Mouse (Mus musculus) midbrain, embryonic 14.5 days (tissue): ENCODE results near the gene Ly6g. TPM values are rescaled to one million over a fixed set of nuclear protein-coding genes. Genes with fewer than 3 reads are reported as not detected.
"Not testable (repeated sequence)": the region's sequence is repeated elsewhere in the genome, so short reads cannot be mapped to it uniquely, and the experiment has no call there.

Source experiments
- ATAC-seq: fragments of 200-750 bp; cut with Nextera tagmentation; 2 replicates; pipeline ENCODE4 v1.8.0; 2017; ENCODE audit warnings: moderate number of reproducible peaks, moderate library complexity; ENCODE audit not compliant: low FRiP score, low TSS enrichment
- DNase-seq: peaks from one replicate; pipeline ENCODE4 v3.0.0-alpha.2; 2015
- H3K27ac ChIP-seq: fragments of 300-500 bp; sonication (generic); replicated peaks from 2 replicates; pipeline ENCODE4 v1.5.1; 2014; ENCODE audit warnings: mild to moderate bottlenecking, low read depth, low read length, moderate library complexity
- H3K27me3 ChIP-seq: fragments of 300-500 bp; sonication (generic); 2 replicates; pipeline ENCODE4 v1.6.1; 2014; ENCODE audit warnings: low read length, control low read depth, mixed read lengths; ENCODE audit not compliant: control insufficient read depth, insufficient read depth
- H3K36me3 ChIP-seq: fragments of 300-500 bp; sonication (generic); 2 replicates; pipeline ENCODE4 v1.6.1; 2014; ENCODE audit warnings: low read length, control low read depth; ENCODE audit not compliant: control insufficient read depth, insufficient read depth
- H3K4me1 ChIP-seq: fragments of 300-500 bp; sonication (generic); 2 replicates; pipeline ENCODE4 v1.6.1; 2014; ENCODE audit warnings: mild to moderate bottlenecking, antibody characterized with exemption, low read length, control low read depth; ENCODE audit not compliant: control insufficient read depth, insufficient read depth
- H3K4me2 ChIP-seq: fragments of 300-500 bp; sonication (generic); 2 replicates; pipeline ENCODE4 v1.6.1; 2014; ENCODE audit warnings: mild to moderate bottlenecking, low read length, moderate library complexity
- H3K4me3 ChIP-seq: fragments of 300-500 bp; sonication (generic); replicated peaks from 2 replicates; pipeline ENCODE4 v1.5.1; 2014; ENCODE audit warnings: low read depth, low read length
- H3K9ac ChIP-seq: fragments of 300-500 bp; sonication (generic); replicated peaks from 2 replicates; pipeline ENCODE4 v1.6.1; 2014; ENCODE audit warnings: mild to moderate bottlenecking, low read length, moderate library complexity
- H3K9me3 ChIP-seq: fragments of 300-500 bp; sonication (generic); 2 replicates; pipeline ENCODE4 v1.6.1; 2016; ENCODE audit warnings: low read length, control low read depth, mixed read lengths; ENCODE audit not compliant: control insufficient read depth
- WGBS: fragments of 180-500 bp; shearing (Covaris S2); extraction: QIAGEN DNeasy Blood & Tissue Kit; methylation state at CpG from one replicate; pipeline ENCODE4 v1.1.7; 2014; 5-methylcytosine and 5-hydroxymethylcytosine counted together
- polyA plus RNA-seq: library from polyadenylated mRNA; unstranded; fragments of >200 nt; fragmentation: Nextera tagmentation; extraction: Ambion mirVana; gene quantifications from 2 replicates; pipeline ENCODE4 v1.2.1, GENCODE M21; 2014

Ly6g gene
- polyA plus RNA-seq, 1 experiment from 2014 or later: not detected

DNA sequence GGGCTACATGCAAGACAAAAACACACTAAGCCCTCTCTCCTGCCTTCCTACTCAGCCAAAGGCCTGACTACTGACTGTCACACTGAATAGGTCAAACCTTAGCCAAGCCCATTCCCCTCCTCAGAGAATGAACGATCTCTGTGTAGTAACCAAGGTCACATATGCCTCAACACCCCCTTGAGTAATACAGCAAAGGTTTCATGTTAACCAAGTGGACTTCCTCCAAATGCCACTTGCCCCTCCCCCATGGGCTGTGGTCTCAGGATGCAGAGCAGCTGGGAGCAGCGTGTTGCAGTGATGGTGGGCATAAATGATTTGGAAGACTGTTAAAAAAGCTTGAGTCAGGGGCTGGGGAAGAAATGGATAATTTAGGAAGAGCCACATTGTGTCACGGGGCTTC is 17.3 kb upstream of the Ly6g start:
- ATAC-seq, H3K9me3 ChIP-seq: not testable (repeated sequence)
- 76% methylated on average over 3 of the region's 3 CpGs for WGBS

DNA sequence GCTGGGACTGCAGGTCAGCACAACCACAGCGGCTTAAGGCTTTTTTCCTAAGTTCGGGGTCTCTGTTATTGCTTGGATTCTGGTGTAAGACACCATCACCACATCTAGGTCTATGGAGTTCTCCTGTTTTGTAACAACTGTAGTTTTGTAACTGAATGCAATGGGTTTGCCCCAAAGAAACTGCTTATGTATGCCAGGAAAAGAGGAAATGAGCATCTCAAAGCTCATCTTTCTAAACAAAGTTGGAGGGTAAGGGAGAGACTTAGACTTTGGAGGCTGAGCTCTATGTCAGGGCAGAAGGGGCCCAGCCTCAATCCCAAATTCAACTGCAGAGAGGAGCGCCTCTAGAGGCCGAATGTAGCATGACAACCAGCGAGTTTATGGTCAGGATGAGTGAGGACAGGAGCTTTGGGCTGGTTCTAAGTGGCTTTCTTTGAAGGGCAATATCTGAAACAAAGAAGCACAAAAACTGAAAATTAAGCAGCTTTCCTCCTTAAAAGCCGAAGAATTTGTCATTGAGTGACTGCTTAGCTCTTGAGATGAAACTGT is 13.2 kb upstream of the Ly6g start:
- ATAC-seq, H3K9ac ChIP-seq, H3K4me3 ChIP-seq, H3K27me3 ChIP-seq, H3K36me3 ChIP-seq, H3K27ac ChIP-seq, H3K4me2 ChIP-seq, H3K9me3 ChIP-seq, H3K4me1 ChIP-seq: not testable (repeated sequence)
- peak; percentile 41 for DNase-seq
- WGBS: 40% methylated on average over 6 of the region's 6 CpGs

More for the DNA sequence above, 17.3 kb upstream of the Ly6g start:
- H3K4me2 ChIP-seq, H3K36me3 ChIP-seq, H3K4me1 ChIP-seq, H3K27me3 ChIP-seq, H3K9ac ChIP-seq, DNase-seq, H3K27ac ChIP-seq, H3K4me3 ChIP-seq: not testable (repeated sequence)

DNA sequence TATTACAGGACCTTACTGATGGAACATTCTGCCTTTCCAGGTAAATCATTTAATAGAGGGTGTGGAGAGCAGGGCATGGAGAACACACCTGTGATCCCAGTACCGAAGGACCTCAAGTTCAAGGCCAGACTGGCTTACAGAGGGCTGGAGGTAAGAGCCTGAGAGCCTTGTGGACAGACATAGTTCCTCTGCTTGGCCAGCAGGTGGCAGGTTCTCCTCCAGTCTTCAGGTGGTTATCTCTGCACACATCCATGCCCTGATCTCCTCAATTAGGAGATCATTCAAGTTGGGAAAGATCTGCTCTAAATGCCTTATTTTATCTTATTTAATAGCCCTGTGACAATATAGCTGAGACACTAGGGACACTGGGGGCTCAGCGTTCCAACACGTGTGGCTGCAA is 11.3 kb upstream of the Ly6g start:
- Histone ChIP-seq H3K4me3 (no peak overlapping the region), H3K9ac (no peak overlapping the region), H3K27me3 (no peaks in the 10 kb centered on the region), H3K9me3 (no peaks in the 10 kb centered on the region), H3K27ac (no peak overlapping the region), H3K4me1 (no peaks in the 10 kb centered on the region), H3K36me3 (no peaks in the 10 kb centered on the region), H3K4me2 (no peak overlapping the region)
- DNase-seq (peak; percentile 1), ATAC-seq (no peak)
- 77% methylated on average over 3 of the region's 3 CpGs for WGBS

DNA sequence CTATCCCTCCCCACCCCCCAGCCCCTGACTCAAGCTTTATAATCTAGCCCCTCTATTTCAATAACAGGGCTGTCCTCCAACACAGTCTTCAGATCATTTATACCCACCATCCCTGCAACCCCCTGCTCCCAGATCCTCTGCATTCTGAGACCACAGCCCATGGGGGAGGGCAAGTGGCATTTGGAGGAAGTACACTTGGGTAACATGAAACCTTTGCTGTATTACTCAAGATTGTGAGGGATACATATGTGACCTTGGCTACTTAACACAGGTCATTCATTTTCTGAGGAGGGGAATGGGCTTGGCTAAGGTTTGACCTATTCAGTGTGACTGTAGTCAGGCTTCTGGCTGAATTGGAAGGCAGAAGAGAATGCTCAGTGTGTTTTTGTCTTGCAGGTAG is 2.0 kb upstream of the Ly6g start:
- no peak overlapping the region for H3K27ac ChIP-seq
- no peak for DNase-seq
- H3K36me3 ChIP-seq: no peaks in the 10 kb centered on the region
- no peak overlapping the region for H3K9ac ChIP-seq
- H3K4me2 ChIP-seq: no peak overlapping the region
- no peak overlapping the region for H3K4me3 ChIP-seq
- no peaks in the 10 kb centered on the region for H3K4me1 ChIP-seq
- H3K9me3 ChIP-seq: no peaks in the 10 kb centered on the region
- ATAC-seq: no peak
- H3K27me3 ChIP-seq: no peaks in the 10 kb centered on the region

DNA sequence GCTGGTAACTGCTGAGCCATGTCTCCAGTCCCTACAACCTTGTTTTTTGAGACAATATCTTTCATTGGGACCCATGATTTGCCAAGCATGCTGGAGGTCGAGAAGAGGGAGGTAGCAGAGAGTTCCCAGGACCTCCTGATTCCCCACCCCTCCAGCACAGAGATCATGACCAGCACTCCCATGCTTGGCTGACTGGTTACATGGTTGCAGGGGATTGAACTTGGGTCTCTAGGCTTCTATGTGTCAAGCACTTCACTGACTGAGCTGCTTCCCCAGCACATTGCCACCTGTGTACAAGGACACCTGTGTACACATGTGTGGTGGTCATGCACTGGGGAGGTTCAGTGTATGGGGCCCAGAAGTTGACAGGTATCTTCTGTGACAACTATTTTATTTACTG is 2.6 kb downstream of the Ly6g start:
- no peaks in the 10 kb centered on the region for H3K9me3 ChIP-seq
- H3K36me3 ChIP-seq: no peaks in the 10 kb centered on the region
- ATAC-seq: no peak
- no peak overlapping the region for H3K27ac ChIP-seq
- no peak for DNase-seq
- no peaks in the 10 kb centered on the region for H3K4me1 ChIP-seq
- H3K9ac ChIP-seq: no peak overlapping the region
- H3K4me2 ChIP-seq: no peak overlapping the region
- no peak overlapping the region for H3K4me3 ChIP-seq
- 55% methylated on average over 1 of the region's 1 CpGs for WGBS
- no peaks in the 10 kb centered on the region for H3K27me3 ChIP-seq

DNA sequence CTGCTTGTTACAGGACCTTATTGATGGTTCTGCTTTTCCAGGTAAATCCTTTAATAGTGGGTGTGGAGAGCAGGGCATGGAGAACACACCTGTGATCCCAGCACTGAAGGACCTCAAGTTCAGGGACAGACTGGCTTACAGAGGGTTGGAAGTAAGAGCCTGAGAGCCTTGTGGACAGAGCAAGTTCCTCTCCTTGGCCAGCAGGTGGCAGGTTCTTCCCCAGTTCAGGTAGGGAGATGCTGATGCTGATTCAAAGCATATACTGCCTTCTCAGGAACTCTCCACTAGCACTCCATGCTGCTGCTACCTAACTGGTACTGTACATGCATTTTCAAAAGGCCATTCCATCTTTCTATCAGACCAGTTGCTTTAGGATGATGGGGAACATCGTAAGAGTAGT is 20.5 kb downstream of the Ly6g start:
- Histone ChIP-seq H3K9ac (no peak overlapping the region), H3K27me3 (no peaks in the 10 kb centered on the region), H3K27ac (no peak overlapping the region), H3K4me2 (no peak overlapping the region), H3K36me3 (no peaks in the 10 kb centered on the region), H3K4me3 (no peak overlapping the region), H3K9me3 (no peaks in the 10 kb centered on the region), H3K4me1 (no peaks in the 10 kb centered on the region)
- ATAC-seq (no peak), DNase-seq (peak; percentile 60)
- WGBS: 49% methylated on average over 1 of the region's 1 CpGs

DNA sequence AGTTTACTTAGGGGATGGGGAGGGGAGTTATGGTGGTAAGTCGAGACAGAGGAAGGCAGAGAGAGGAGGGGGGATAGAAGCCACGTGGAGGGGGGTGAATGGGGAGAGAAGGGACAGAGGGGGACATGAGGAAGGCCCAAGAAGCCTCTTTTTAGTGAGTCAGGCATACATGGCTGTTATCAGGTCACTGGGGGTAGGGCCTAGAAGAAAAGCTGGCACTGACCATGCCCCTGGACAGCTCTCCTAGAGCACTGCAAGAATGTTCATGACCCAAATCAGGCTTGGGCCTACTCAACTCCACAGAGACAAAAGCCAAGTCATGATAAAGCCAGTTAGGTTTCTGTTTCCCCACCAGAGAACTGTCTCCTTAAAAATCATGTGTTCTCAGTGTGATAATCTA is 31.3 kb downstream of the Ly6g start:
- no peak overlapping the region for H3K4me3 ChIP-seq
- H3K27ac ChIP-seq: no peak overlapping the region
- H3K4me2 ChIP-seq: no peak overlapping the region
- DNase-seq (no peak), ATAC-seq (no peak)
- no peaks in the 10 kb centered on the region for H3K27me3 ChIP-seq
- WGBS: 38% methylated on average over 2 of the region's 2 CpGs
- no peaks in the 10 kb centered on the region for H3K9me3 ChIP-seq
- H3K36me3 ChIP-seq: no peaks in the 10 kb centered on the region
- H3K9ac ChIP-seq: no peak overlapping the region
- no peaks in the 10 kb centered on the region for H3K4me1 ChIP-seq

DNA sequence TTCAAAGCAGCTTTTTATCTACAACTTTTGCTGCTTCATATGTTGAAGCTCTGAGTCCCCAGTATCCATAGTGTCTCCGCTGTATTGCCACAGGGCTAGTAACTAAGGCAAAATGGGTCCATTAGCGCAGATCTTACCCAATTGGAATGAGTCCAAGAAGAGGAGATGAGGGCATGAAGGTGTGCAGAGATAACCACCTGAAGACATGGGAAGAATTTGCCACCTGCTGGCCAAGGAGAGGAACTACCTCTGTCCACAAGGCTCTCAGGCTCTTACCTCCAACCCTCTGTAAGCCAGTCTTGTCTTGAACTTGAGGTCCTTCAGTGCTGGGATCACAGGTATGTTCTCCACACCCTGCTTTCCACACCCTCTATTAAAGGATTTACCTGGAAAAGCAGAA is 34.1 kb downstream of the Ly6g start:
- no peaks in the 10 kb centered on the region for H3K9me3 ChIP-seq
- H3K27ac ChIP-seq: no peak overlapping the region
- H3K36me3 ChIP-seq: no peaks in the 10 kb centered on the region
- WGBS: 61% methylated on average over 2 of the region's 2 CpGs
- H3K4me3 ChIP-seq: no peak overlapping the region
- no peak overlapping the region for H3K4me2 ChIP-seq
- H3K4me1 ChIP-seq: no peaks in the 10 kb centered on the region
- ATAC-seq (no peak), DNase-seq (peak; percentile 61)
- H3K9ac ChIP-seq: no peak overlapping the region
- no peaks in the 10 kb centered on the region for H3K27me3 ChIP-seq

DNA sequence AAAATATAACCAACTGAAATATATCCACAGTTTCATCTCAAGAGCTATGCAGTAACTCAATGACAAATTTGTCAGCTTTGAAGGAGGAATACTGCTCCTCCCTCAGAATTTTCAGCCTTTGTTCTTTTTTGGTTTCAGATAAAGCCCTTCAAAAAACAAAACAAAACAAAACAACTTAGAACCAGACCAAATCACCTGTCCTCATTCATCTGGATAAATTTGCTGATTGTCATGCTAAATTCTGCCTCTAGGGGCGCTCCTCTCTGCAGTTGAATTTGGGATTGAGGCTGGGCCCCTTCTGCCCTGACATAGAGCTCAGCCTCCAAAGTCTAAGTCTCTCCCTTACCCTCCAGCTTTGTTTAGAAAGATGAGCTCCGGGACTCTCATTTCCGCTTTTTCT is 35.5 kb downstream of the Ly6g start:
- not testable (repeated sequence) for H3K27ac ChIP-seq, H3K36me3 ChIP-seq, H3K4me1 ChIP-seq, H3K9me3 ChIP-seq, H3K27me3 ChIP-seq, H3K4me2 ChIP-seq, H3K9ac ChIP-seq, ATAC-seq, H3K4me3 ChIP-seq
- peak; percentile 7 for DNase-seq
- 0% methylated on average over 1 of the region's 3 CpGs for WGBS
